Mouse (Mus musculus) CD8-positive naive resting alpha-beta T cell, adult 57 days (primary cell): ENCODE results near the gene Yod1. TPM values are rescaled to one million over a fixed set of nuclear protein-coding genes. Genes with fewer than 3 reads are reported as not detected.

Experiments used
- total RNA-seq: library from RNA; stranded (reverse); gene quantifications from one replicate; pipeline ENCODE4 v1.2.4, GENCODE M21; 2023

Yod1 gene
- 10.4 TPM for total RNA-seq

GRCm38 (mm10) chr1:130717291-130717871 is at the start of gene Yod1:
TSS of gene Yod1 (plus strand) at chr1:130717327.

DNA sequence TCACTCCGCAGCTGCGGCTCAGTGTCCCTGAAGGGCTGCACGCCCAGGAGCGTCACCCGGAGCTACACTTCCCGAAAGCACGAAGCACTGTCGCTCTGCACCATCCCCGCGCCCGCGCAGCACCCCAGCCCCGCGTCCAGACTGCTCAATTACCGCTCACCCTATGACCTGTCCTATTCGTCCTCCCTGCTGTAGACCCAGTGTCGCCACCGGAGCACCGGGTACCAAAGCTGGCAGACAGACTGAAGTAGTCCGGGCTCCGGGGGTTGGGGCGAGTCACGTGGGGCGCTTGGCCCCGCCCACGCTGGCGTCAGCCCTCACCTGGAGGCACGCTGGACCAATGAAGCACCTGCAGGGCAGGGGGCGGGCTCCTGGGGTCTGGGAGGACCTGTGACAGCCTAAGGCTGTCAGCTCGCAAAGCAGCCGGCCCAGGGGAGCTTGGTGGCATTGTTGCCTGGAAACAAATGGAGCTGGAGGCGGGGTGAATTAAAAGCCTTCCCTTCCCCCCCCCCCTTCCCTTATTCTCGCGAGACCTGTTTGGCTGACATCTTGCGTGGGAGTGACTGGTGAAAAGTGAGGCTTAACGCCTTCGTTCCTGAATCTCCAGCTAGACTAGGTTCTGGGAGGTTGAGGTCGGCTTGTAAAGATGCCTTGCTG is 1.4 kb upstream of the Yod1 start, which contains the start of gene Gm29427:
Gm29427 (minus strand) TSS at position 239 of the 657 bp plus-strand sequence.

GRCm38 (mm10) chr1:130729153-130729552 is 12.0 kb downstream of the Yod1 start, which contains the start of gene Pfkfb2:
TSS of gene Pfkfb2 (minus strand) at chr1:130729253.

GRCm38 (mm10) chr1:130731741-130732337 is 14.7 kb downstream of the Yod1 start, which contains the start of gene AA986860:
TSS of gene AA986860 (plus strand) at chr1:130731976.

Other genes with a start within 250 kb of the Yod1 start
- gene Zp3r, start 87.7 kb upstream of the Yod1 start, total RNA-seq, result not detected
- not detected for gene C4bp, start 55.7 kb upstream of the Yod1 start, total RNA-seq
- gene Gm29427, start 1.5 kb upstream of the Yod1 start, total RNA-seq, result not detected
- 20.9 TPM for gene Pfkfb2, start 11.9 kb downstream of the Yod1 start, total RNA-seq
- 0.80 TPM for gene AA986860, start 14.6 kb downstream of the Yod1 start, total RNA-seq
- not detected for gene Fcamr, start 83.6 kb downstream of the Yod1 start, total RNA-seq
- gene Pigr, start 109.4 kb downstream of the Yod1 start, total RNA-seq, result 0.21 TPM
- 60.2 TPM for gene Fcmr, start 148.3 kb downstream of the Yod1 start, total RNA-seq
- not detected for gene Il24, start 170.1 kb downstream of the Yod1 start, total RNA-seq
- gene Il20, start 194.1 kb downstream of the Yod1 start, total RNA-seq, result not detected
- not detected for gene Il19, start 222.8 kb downstream of the Yod1 start, total RNA-seq